Mouse (Mus musculus): ENCODE measurements around the gene Ccnt1. TPM values are rescaled to one million over a fixed set of nuclear protein-coding genes. Genes with fewer than 3 reads are reported as not detected.

The Ccnt1 gene
- total RNA-seq, 1 experiment = 59.1 TPM

GRCm38 (mm10) chr15:98557186-98557585, 13.5 kb downstream of the Ccnt1 start:
- no peak overlapping the region for H3K4me3 ChIP-seq (ENCODE audit: insufficient read depth in 1 of 2, low read depth in 1 of 2, low read length in 2 of 2, poor library complexity in 1 of 2, severe bottlenecking in 1 of 2)
- no peaks in the 10 kb centered on the region for H3K9me3 ChIP-seq (ENCODE audit: control insufficient read depth, insufficient read depth, low read depth, low read length)
- DNase-seq (ENCODE audit: low read depth, low spot score) = no peak
- in situ Hi-C loops (cut with MboI; ENCODE audit: low sequenced_read_pairs in 2 of 2, unreplicated experiment in 2 of 2) = no loop called here
- TF ChIP-seq ZNF384 (IDR thresholded peaks at IDR 0.05; ENCODE audit: low read depth, low read length) (no peak), CHD2 (IDR thresholded peaks at IDR 0.05; ENCODE audit: low read depth, low read length) (no peak), ZC3H11A (IDR thresholded peaks at IDR 0.05; ENCODE audit: borderline replicate concordance, low read depth, low read length) (no peak), MAFK (IDR thresholded peaks at IDR 0.05; ENCODE audit: insufficient read depth, low read depth, low read length) (no peak), HCFC1 (IDR thresholded peaks at IDR 0.05; ENCODE audit: borderline replicate concordance, insufficient read depth, low read length) (no peak)
- 0 out of 4 replicates have a peak, but pooled peaks cover 0 to 2% of the 10 kb centered on the region in 2 experiments for H3K4me1 ChIP-seq (ENCODE audit: control insufficient read depth in 2 of 2, insufficient read depth in 2 of 2, low read length in 2 of 2, poor library complexity in 1 of 2)
- H3K9ac ChIP-seq (ENCODE audit: insufficient read depth, low read depth, low read length, poor library complexity, severe bottlenecking) = no peak overlapping the region
- peaks cover 25% of the 10 kb centered on the region for H3K36me3 ChIP-seq (ENCODE audit: control insufficient read depth, insufficient read depth, low read length, poor library complexity, severe bottlenecking)
- no peak overlapping the region for H3K27ac ChIP-seq (ENCODE audit: insufficient read depth, low read depth, low read length, poor library complexity, severe bottlenecking)

DNA sequence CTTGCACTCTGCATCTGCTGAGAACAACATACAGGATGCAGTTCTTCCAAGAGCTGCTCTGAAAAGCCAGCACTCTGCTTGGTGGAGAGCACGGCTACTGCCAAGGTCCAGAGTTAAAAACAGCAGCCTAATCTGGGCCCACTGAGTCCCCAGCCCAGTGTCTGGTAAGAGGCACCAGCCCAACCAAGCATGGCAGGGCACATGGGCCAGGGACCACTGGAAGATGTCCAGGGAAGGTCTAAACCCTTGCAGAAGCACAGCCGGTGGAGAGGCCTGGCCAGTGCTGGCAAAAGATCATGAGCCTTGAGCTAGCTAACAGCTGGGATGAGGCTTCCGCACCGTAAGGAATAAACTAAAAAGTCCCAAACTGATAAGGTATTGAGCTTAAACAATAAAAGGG, 14.8 kb downstream of the Ccnt1 start:
- DNase-seq (ENCODE audit: low read depth, low spot score) = no peak
- in situ Hi-C loops (cut with MboI; ENCODE audit: low sequenced_read_pairs in 2 of 2, unreplicated experiment in 2 of 2) = no loop called here
- Histone ChIP-seq H3K4me1 (ENCODE audit: control insufficient read depth in 2 of 2, insufficient read depth in 2 of 2, low read length in 2 of 2, poor library complexity in 1 of 2) (no peaks in the 10 kb centered on the region), H3K9me3 (ENCODE audit: control insufficient read depth, insufficient read depth, low read depth, low read length) (no peaks in the 10 kb centered on the region), H3K9ac (ENCODE audit: insufficient read depth, low read depth, low read length, poor library complexity, severe bottlenecking) (no peak overlapping the region), H3K36me3 (ENCODE audit: control insufficient read depth, insufficient read depth, low read length, poor library complexity, severe bottlenecking) (peaks cover 33% of the 10 kb centered on the region), H3K27ac (ENCODE audit: insufficient read depth, low read depth, low read length, poor library complexity, severe bottlenecking) (no peak overlapping the region; the same call in 1 of the 2 replicates), H3K4me3 (ENCODE audit: insufficient read depth in 1 of 2, low read depth in 1 of 2, low read length in 2 of 2, poor library complexity in 1 of 2, severe bottlenecking in 1 of 2) (no peak overlapping the region)
- TF ChIP-seq CHD2 (IDR thresholded peaks at IDR 0.05; ENCODE audit: low read depth, low read length) (no peak), ZNF384 (IDR thresholded peaks at IDR 0.05; ENCODE audit: low read depth, low read length) (no peak), HCFC1 (IDR thresholded peaks at IDR 0.05; ENCODE audit: borderline replicate concordance, insufficient read depth, low read length) (no peak), MAFK (IDR thresholded peaks at IDR 0.05; ENCODE audit: insufficient read depth, low read depth, low read length) (no peak), ZC3H11A (IDR thresholded peaks at IDR 0.05; ENCODE audit: borderline replicate concordance, low read depth, low read length) (no peak)

- in situ Hi-C loops (cut with MboI; ENCODE audit: low sequenced_read_pairs in 2 of 2, unreplicated experiment in 2 of 2) = no loop called here
- Histone ChIP-seq H3K4me1 (ENCODE audit: control insufficient read depth in 2 of 2, insufficient read depth in 2 of 2, low read length in 2 of 2, poor library complexity in 1 of 2) (no peaks in the 10 kb centered on the region), H3K27ac (ENCODE audit: insufficient read depth, low read depth, low read length, poor library complexity, severe bottlenecking) (peak overlapping the region; percentile 47; the same call in 1 of the 2 replicates), H3K9ac (ENCODE audit: insufficient read depth, low read depth, low read length, poor library complexity, severe bottlenecking) (no peak overlapping the region), H3K4me3 (ENCODE audit: insufficient read depth in 1 of 2, low read depth in 1 of 2, low read length in 2 of 2, poor library complexity in 1 of 2, severe bottlenecking in 1 of 2) (no peak overlapping the region), H3K9me3 (ENCODE audit: control insufficient read depth, insufficient read depth, low read depth, low read length) (no peaks in the 10 kb centered on the region), H3K36me3 (ENCODE audit: control insufficient read depth, insufficient read depth, low read length, poor library complexity, severe bottlenecking) (peaks cover 33% of the 10 kb centered on the region)
- no peak for DNase-seq (ENCODE audit: low read depth, low spot score)
- no peak for TF ChIP-seq ZC3H11A (IDR thresholded peaks at IDR 0.05; ENCODE audit: borderline replicate concordance, low read depth, low read length)
- TF ChIP-seq ZNF384 (IDR thresholded peaks at IDR 0.05; ENCODE audit: low read depth, low read length) = no peak
- TF ChIP-seq CHD2 (IDR thresholded peaks at IDR 0.05; ENCODE audit: low read depth, low read length) = no peak
- TF ChIP-seq MAFK (IDR thresholded peaks at IDR 0.05; ENCODE audit: insufficient read depth, low read depth, low read length) = no peak
- TF ChIP-seq HCFC1 (IDR thresholded peaks at IDR 0.05; ENCODE audit: borderline replicate concordance, insufficient read depth, low read length) = no peak
Observed at GRCm38 (mm10) chr15:98552758-98553157, 18.0 kb downstream of the Ccnt1 start.

DNA sequence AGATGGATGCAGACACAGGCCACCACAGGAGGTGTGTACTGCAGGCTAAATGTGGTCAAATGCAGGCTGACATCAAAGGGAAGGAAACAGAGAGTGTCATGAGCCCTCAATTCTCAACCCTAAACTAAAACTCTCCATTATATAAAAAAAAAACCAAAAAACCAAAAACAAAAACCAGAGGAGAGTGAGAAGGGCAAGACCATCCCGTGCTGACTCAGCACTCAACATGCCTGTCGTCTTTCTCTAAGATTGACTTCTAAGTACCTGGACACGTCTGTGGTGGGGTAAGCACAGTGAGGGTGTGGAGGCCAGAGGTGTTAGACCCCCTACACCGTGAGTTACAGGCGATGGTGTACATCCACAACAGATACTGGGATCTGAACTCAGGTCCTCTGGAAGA, 23.9 kb downstream of the Ccnt1 start:
- in situ Hi-C loops (cut with MboI; ENCODE audit: low sequenced_read_pairs in 2 of 2, unreplicated experiment in 2 of 2) = no loop called here
- Histone ChIP-seq H3K36me3 (ENCODE audit: control insufficient read depth, insufficient read depth, low read length, poor library complexity, severe bottlenecking) (peaks cover 42% of the 10 kb centered on the region), H3K9me3 (ENCODE audit: control insufficient read depth, insufficient read depth, low read depth, low read length) (no peaks in the 10 kb centered on the region), H3K4me3 (ENCODE audit: insufficient read depth in 1 of 2, low read depth in 1 of 2, low read length in 2 of 2, poor library complexity in 1 of 2, severe bottlenecking in 1 of 2) (no peak overlapping the region), H3K4me1 (ENCODE audit: control insufficient read depth in 2 of 2, insufficient read depth in 2 of 2, low read length in 2 of 2, poor library complexity in 1 of 2) (peaks cover 4% of the 10 kb centered on the region in 2 experiments; a peak in 3 of 4 replicates), H3K9ac (ENCODE audit: insufficient read depth, low read depth, low read length, poor library complexity, severe bottlenecking) (no peak overlapping the region), H3K27ac (ENCODE audit: insufficient read depth, low read depth, low read length, poor library complexity, severe bottlenecking) (no peak overlapping the region)
- DNase-seq (ENCODE audit: low read depth, low spot score) = no peak
- TF ChIP-seq CHD2 (IDR thresholded peaks at IDR 0.05; ENCODE audit: low read depth, low read length) = no peak
- TF ChIP-seq MAFK (IDR thresholded peaks at IDR 0.05; ENCODE audit: insufficient read depth, low read depth, low read length) = peak; percentile 87
- no peak for TF ChIP-seq ZNF384 (IDR thresholded peaks at IDR 0.05; ENCODE audit: low read depth, low read length)
- TF ChIP-seq ZC3H11A (IDR thresholded peaks at IDR 0.05; ENCODE audit: borderline replicate concordance, low read depth, low read length) = no peak
- TF ChIP-seq HCFC1 (IDR thresholded peaks at IDR 0.05; ENCODE audit: borderline replicate concordance, insufficient read depth, low read length) = no peak

All from ES-E14 (cell line).